Mouse (Mus musculus) left cerebral cortex, postnatal 14 days (tissue): ENCODE data around the gene Fads3. TPM values are rescaled to one million over a fixed set of nuclear protein-coding genes. Genes with fewer than 3 reads are reported as not detected.

Experiments used
- DNase-seq, 2 experiments: peaks; one replicate each; pipeline ENCODE4 v3.0.0; 2021 to 2022; ENCODE audit warnings: low spot score in 2 of 2, mixed read lengths in 1 of 2
- intact Hi-C: fragments of 180-260 bp; cut with DNase I; formaldehyde crosslinking; loops from one replicate; pipeline ENCODE4 v1.15.1; 2025
- total RNA-seq, 2 experiments: library from RNA; stranded (reverse); gene quantifications; 2 replicates each; pipeline ENCODE4 v1.2.3; 2021

Gene Fads3
- total RNA-seq, 2 experiments from 2014 or later: 35.0 to 36.6 TPM

DNA sequence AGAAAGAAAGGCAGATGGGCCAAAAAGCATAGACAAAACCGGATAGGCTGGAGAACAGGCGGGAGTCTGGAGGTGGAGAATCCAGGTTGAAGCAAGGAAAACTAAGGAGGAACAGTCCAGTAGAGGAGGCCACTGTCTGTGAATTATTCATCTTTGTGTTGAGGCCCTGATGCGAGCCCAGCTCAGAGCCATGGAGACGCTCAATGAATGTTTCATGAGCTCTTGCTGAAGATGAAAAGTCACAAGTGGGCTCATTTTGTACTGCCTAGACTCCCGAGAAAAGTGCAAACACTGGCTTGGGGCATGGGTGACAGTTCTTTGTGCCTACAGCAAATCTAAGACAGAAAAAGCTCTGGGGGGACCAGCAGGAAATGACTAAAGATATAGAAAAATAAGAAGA is 56.5 kb downstream of the Fads3 start:
- DNase-seq: no peak

DNA sequence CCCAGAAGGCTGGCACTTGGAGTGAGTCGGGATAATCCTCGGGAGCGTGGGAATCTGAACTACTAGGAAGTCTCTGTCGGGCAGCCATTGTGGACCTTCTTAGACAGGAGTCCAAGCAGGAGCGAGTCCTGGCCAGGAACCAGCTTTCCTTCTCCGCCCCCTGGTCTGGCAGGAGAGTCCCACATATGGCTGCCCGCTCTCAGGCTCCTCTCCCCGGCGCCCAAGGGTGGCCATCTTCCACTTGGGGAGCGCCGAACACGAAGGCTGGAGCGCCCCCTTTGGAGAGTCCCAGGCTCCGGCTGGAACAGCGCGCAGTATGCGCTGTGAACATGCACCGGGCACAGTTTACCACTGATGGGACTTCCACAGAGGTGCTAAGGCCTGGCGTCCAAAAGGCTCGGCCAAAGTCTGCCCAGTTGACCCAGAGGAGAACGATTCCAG is 59.3 kb downstream of the Fads3 start:
- DNase-seq: peak; percentile 81 to 86
- intact Hi-C loops: loop anchor here (1.0 kb wide), 1 partner anchor 82 kb away; the partner anchor contains the start of gene Fads1

More for the DNA sequence above, 56.5 kb downstream of the Fads3 start:
- intact Hi-C loops: loop anchor here (5.0 kb wide), 1 partner anchor 36 kb away; no protein-coding TSS in a partner anchor

DNA sequence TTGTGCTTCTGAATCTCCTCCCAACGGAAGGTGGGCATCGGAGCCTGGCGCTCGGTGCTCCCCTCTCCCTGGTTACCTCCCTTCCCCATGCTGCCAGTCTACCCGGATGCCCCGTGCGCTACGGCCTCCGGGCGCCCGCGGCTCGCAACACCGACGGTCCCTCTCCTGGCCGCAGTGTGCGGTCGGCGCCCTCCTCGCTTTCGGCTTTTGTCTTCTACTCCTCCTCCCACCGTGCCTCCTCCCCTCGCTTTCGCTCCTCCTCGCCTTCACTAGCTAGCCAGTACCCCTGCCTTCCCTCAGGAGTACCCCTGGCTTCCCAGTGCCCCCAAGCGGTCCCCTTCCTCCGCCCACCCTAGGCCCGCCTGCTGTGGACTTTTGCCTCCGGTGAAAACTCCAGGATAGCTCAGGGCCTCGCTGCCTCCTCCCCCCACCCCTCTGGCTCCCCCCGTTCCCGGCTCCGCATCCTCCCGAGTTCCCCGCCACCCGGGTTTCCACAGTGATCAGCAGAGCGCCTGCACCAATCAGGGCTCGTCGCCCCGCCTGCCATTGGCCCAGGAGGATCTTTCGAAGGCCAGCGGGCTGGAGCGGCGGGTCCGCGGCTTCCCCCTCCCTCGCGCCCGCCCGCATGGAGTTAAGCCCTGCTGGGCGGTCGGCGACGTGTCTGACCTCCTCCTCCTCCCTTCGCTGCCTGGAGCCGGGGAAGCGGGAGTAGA is 60.1 kb downstream of the Fads3 start, which contains the start of gene Fads2:
Fads2 (minus strand) TSS at position 406 of the 713 bp plus-strand sequence.
- intact Hi-C loops: loop anchor here (1.0 kb wide), 1 partner anchor 81 kb away; the partner anchor contains the start of gene Fads1
- peak; percentile 93 to 96 for DNase-seq

DNA sequence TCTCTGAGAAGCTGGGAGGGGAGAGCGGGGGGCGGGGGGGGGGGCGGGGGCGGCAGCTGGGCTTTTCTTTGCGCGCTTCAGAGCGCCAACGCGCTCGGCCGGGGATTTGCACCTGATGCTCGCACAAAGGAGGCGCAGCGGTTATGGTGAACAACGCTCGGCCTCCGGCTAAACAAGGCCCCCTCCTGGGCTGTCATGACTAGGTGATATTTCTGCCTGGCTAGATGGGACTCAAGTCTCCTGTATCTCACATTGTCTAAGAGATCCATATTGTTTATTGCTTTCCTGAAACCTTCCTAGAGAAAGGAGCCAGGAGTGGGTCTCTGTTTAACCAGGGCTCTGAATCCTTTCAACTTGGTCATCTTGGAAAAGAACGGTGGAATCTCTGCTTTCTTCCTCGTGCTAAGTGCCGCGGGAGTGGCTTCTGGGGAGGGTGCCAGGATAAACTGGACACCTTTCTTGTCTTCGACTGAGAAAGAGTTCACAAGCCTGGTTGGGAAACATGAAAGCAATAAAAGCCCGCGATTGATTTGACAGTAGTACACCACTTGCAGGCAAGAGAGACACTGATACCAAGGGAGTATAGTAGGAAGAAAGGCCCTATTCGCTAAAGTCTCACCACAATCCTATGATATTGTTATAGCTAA is 60.8 kb downstream of the Fads3 start:
- intact Hi-C loops: no loop called here

DNA sequence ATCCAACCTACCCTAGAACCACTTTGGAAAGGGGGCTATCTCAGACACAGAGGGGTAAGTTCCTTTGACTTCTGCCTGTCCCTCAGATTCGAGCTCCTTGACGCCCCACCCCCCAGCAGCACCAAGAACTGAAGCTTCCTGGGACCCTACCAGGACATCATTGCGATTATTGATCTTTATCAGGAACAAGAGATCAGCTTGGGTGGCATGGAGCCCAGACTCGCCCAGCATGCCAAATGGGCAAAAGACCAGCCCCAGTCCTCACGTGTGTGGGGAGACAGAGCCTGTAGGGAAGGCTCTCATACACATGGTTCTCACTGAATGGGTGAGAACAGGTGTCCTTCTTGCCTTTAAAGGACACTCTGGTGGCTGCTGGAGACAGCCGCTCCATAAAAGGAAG is 62.9 kb downstream of the Fads3 start:
- no peak for DNase-seq
- intact Hi-C loops: no loop called here

More for the DNA sequence above, 60.8 kb downstream of the Fads3 start:
- DNase-seq: no peak

DNA sequence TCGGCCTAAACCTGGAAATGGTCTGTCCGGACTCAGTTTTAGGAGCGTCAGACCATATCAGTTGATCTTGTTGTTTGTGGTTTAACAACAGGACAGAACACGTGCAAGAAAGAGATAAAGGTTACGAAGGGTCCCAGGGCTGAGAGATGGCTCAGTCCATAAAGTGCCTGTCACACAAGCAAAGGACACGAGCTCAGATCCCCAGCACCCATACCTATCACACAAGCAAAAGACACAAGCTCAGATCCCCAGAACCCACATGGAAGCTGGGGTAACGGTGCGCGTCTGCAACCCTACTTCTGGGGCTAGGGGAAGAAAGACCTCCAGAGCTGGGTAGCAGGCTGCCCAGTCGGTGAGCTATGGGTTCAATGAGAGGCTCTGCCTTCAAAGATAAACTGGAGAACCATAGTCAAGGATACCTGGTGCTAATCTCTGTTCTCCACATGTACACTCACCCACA is 63.7 kb downstream of the Fads3 start:
- DNase-seq: no peak
- intact Hi-C loops: no loop called here

DNA sequence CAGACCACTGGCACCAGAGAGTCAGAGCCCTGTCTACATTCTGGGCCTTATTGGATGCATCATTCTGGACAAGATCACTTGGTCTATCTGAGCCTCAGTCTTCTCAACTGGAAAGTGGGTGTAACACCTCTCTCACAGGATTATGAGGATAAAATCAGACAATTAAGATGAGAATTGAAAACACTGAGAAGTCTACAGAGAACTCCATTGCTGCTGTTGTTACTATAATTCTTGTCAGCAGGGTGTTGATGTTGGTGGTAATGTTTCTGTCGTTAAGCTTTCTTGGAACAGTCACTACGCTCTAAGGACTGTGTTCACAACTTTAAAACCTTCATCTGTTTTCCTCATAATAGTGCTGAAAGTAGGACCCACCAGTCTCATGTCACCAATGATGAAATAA is 65.3 kb downstream of the Fads3 start:
- DNase-seq: no peak
- intact Hi-C loops: no loop called here

DNA sequence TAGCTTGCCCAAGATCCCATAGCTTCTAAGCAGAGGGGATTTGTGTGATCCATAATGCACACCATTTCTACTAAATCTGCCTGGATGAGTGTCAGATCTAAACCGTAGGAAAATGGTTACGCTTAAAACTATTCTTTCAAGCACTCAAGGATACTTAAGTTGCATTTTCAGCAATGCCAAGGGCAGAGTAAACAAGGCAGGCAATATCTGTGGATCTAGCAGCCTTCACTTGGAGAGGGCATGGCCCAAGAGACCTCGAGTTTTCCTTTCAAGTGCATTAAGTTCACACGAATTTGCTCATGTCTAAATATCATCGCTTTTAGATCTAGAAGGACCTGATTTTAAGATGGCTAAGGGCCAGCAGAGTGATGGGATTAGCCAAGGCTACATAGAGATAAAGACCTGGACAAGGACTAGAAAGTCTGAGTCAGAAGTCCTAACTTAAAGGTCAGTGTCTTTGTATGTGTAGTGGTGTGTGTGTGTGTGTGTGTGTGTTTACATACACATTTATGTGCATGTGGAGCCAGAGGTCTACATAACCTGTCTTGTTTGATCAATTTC is 65.8 kb downstream of the Fads3 start:
- intact Hi-C loops: no loop called here
- DNase-seq: no peak

DNA sequence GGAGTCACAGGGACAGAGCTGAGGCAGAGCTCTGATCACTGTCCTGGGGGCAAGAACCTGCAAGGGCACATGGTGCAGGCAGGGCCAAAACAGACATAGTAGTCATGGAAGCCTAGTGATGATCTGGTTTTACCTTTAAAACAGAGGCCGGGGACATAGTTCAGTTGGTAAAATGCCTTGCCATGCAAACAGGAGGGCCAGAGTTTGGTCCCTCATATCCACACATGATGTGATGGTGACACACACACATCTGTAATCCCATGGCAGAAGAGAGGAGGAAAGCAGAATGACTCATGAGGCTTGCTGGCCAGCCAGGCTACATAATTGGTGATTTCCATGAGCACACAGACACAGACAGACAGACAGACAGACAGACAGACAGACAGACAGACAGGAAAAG is 66.8 kb downstream of the Fads3 start:
- no peak for DNase-seq
- intact Hi-C loops: no loop called here

DNA sequence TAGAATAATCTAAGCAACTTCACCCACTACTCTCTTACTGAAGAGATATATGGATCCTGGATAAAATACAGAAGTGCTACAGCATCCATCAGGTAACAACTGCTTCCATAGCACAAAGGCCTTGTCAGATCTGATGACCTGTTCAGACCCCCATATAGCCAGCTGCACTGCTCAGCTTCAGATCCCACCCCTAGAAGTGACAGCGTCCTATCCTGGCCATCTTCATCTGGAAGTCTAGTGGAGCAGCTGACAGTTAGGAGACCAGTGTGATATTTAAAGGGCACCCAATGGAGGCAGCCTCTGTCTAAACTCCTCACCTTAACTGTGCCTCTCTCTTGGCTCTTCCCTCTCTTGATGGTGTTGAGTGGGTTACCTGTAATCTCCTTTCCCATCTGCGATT is 67.3 kb downstream of the Fads3 start:
- intact Hi-C loops: no loop called here

More for the DNA sequence above, 67.3 kb downstream of the Fads3 start:
- DNase-seq: no peak

Other genes starting within 250 kb of the Fads3 start
- gene Scgb2a2, start 194.0 kb upstream of the Fads3 start, total RNA-seq: not detected
- gene Incenp, start 142.0 kb upstream of the Fads3 start, total RNA-seq: 10 to 100 TPM; 17.9 to 19.5 TPM
- gene Fth1, start 61.0 kb upstream of the Fads3 start, total RNA-seq: 1,000 to 10,000 TPM; 1,766 to 1,778 TPM
- 1 to 10 TPM; 1.1 to 2.1 TPM for gene Best1, start 39.9 kb upstream of the Fads3 start, total RNA-seq
- 10 to 100 TPM in 1 of 2 experiments, 1 to 10 TPM in 1; 8.9 to 10.4 TPM for gene Rab3il1, start 39.9 kb upstream of the Fads3 start, total RNA-seq
- gene Fads2, start 60.2 kb downstream of the Fads3 start, total RNA-seq: 100 to 1,000 TPM; 175 to 191 TPM
- 100 to 1,000 TPM; 155 to 165 TPM for gene Fads1, start 141.3 kb downstream of the Fads3 start, total RNA-seq
- 10 to 100 TPM; 84.1 to 88.2 TPM for gene Tmem258, start 162.4 kb downstream of the Fads3 start, total RNA-seq
- gene Fen1, start 162.6 kb downstream of the Fads3 start, total RNA-seq: 1 to 10 TPM; 7.3 to 9.2 TPM
- gene Myrf, start 199.2 kb downstream of the Fads3 start, total RNA-seq: 10 to 100 TPM in 1 of 2 experiments, 1 to 10 TPM in 1; 9.9 to 16.0 TPM